Mouse (Mus musculus): ENCODE data around the gene Ifitm3.
"Not testable (repeated sequence)": the region's sequence is repeated elsewhere in the genome, so short reads cannot be mapped to it uniquely, and the experiment has no call there.

Gene Ifitm3

GRCm38 (mm10) chr7:141010593-141010992, at the start of gene Ifitm3:
Ifitm3 (minus strand) TSS chr7:141010770.
- peak; percentile 78 for DNase-seq (ENCODE audit: low spot score)

- DNase-seq (ENCODE audit: low spot score): no peak
These were observed 49.4 kb upstream of the Ifitm3 start for GRCm38 (mm10) chr7:141059929-141060328.

- DNase-seq (ENCODE audit: low spot score): no peak
These were observed 48.2 kb upstream of the Ifitm3 start for GRCm38 (mm10) chr7:141058601-141059341.

GRCm38 (mm10) chr7:141057541-141057940, 47.0 kb upstream of the Ifitm3 start:
- DNase-seq (ENCODE audit: low spot score): no peak

- DNase-seq (ENCODE audit: low spot score): no peak
These were observed 46.4 kb upstream of the Ifitm3 start for GRCm38 (mm10) chr7:141056976-141057375.

- no peak for DNase-seq (ENCODE audit: low spot score)
These were observed 45.2 kb upstream of the Ifitm3 start for GRCm38 (mm10) chr7:141055785-141056184.

GRCm38 (mm10) chr7:141052421-141052820, 41.9 kb upstream of the Ifitm3 start:
- no peak for DNase-seq (ENCODE audit: low spot score)

- DNase-seq (ENCODE audit: low spot score): no peak
These were observed 41.4 kb upstream of the Ifitm3 start for GRCm38 (mm10) chr7:141052016-141052415.

GRCm38 (mm10) chr7:141051060-141051685, 40.6 kb upstream of the Ifitm3 start:
- no peak for DNase-seq (ENCODE audit: low spot score)

- no peak for DNase-seq (ENCODE audit: low spot score)
These were observed 38.8 kb upstream of the Ifitm3 start for GRCm38 (mm10) chr7:141049326-141049725.

GRCm38 (mm10) chr7:141048226-141049218, 38.0 kb upstream of the Ifitm3 start:
- DNase-seq (ENCODE audit: low spot score): peak; percentile 97

- peak; percentile 63 for DNase-seq (ENCODE audit: low spot score)
These were observed 37.1 kb upstream of the Ifitm3 start for GRCm38 (mm10) chr7:141047581-141048225.

GRCm38 (mm10) chr7:141046931-141047580, 36.5 kb upstream of the Ifitm3 start:
- no peak for DNase-seq (ENCODE audit: low spot score)

- no peak for DNase-seq (ENCODE audit: low spot score)
These were observed 32.0 kb upstream of the Ifitm3 start for GRCm38 (mm10) chr7:141042539-141042938.

- DNase-seq (ENCODE audit: low spot score): no peak
These were observed 31.1 kb upstream of the Ifitm3 start for GRCm38 (mm10) chr7:141041661-141042060.

GRCm38 (mm10) chr7:141040867-141041606, 30.5 kb upstream of the Ifitm3 start:
- peak; percentile 37 for DNase-seq (ENCODE audit: low spot score)

- no peak for DNase-seq (ENCODE audit: low spot score)
These were observed 29.0 kb upstream of the Ifitm3 start for GRCm38 (mm10) chr7:141039386-141040107.

GRCm38 (mm10) chr7:141038090-141039032, 27.8 kb upstream of the Ifitm3 start:
- no peak for DNase-seq (ENCODE audit: low spot score)

GRCm38 (mm10) chr7:141036624-141037023, 26.1 kb upstream of the Ifitm3 start:
- not testable (repeated sequence) for DNase-seq (ENCODE audit: low spot score)

Measured in embryo, embryonic 10.5 days (tissue).